Mouse (Mus musculus) ES-E14 (cell line): ENCODE results near the gene Plekhg1. TPM values are rescaled to one million over a fixed set of nuclear protein-coding genes. Genes with fewer than 3 reads are reported as not detected.

Experiments used
- DNase-seq: peaks from one replicate; pipeline ENCODE4 v3.0.0-alpha.2; 2013; ENCODE audit warnings: low read depth, low spot score
- H3K27ac ChIP-seq: 2 replicates; pipeline ENCODE4 v1.5.1; 2012; ENCODE audit warnings: low read depth, mild to moderate bottlenecking, low read length, moderate library complexity, mixed read lengths; ENCODE audit not compliant: poor library complexity, insufficient read depth, severe bottlenecking
- H3K36me3 ChIP-seq: 2 replicates; pipeline ENCODE4 v1.6.1; 2012; ENCODE audit warnings: mild to moderate bottlenecking, low read length, moderate library complexity, mixed read lengths; ENCODE audit not compliant: control insufficient read depth, poor library complexity, insufficient read depth, severe bottlenecking
- H3K4me1 ChIP-seq, 2 experiments: fragments of 150-350 bp in 1 of 2; sonication (generic) in 1 of 2; 2 replicates each; pipeline ENCODE4 v1.6.1; 2012; ENCODE audit warnings: low read length in 2 of 2, mild to moderate bottlenecking in 1 of 2, mixed read lengths in 1 of 2; ENCODE audit not compliant: control insufficient read depth in 2 of 2, insufficient read depth in 2 of 2, poor library complexity in 1 of 2
- H3K4me3 ChIP-seq, 2 experiments: fragments of 150-350 bp in 1 of 2; sonication (generic) in 1 of 2; 2 replicates each; pipeline ENCODE4 v1.5.1; 2012; ENCODE audit warnings: low read length in 2 of 2, low read depth in 1 of 2, mild to moderate bottlenecking in 1 of 2, mixed read lengths in 1 of 2; ENCODE audit not compliant: insufficient read depth in 1 of 2, poor library complexity in 1 of 2, severe bottlenecking in 1 of 2
- H3K9ac ChIP-seq: 2 replicates; pipeline ENCODE4 v1.6.1; 2012; ENCODE audit warnings: low read depth, mild to moderate bottlenecking, low read length, mixed read lengths; ENCODE audit not compliant: poor library complexity, insufficient read depth, severe bottlenecking
- H3K9me3 ChIP-seq: fragments of 150-350 bp; sonication (generic); 2 replicates; pipeline ENCODE4 v1.6.1; 2012; ENCODE audit warnings: low read depth, mild to moderate bottlenecking, low read length; ENCODE audit not compliant: control insufficient read depth, insufficient read depth
- CHD2 ChIP-seq: IDR thresholded peaks from 2 replicates; pipeline ENCODE4 v1.6.1; 2014; ENCODE audit warnings: mild to moderate bottlenecking, low read depth, low read length, inconsistent platforms
- HCFC1 ChIP-seq: IDR thresholded peaks from 2 replicates; pipeline ENCODE4 v1.6.1; 2012; ENCODE audit warnings: low read length, inconsistent platforms, borderline replicate concordance; ENCODE audit not compliant: insufficient read depth
- MAFK ChIP-seq: IDR thresholded peaks from 2 replicates; pipeline ENCODE4 v1.6.1; 2014; ENCODE audit warnings: mild to moderate bottlenecking, low read depth, low read length, inconsistent platforms; ENCODE audit not compliant: insufficient read depth
- ZC3H11A ChIP-seq: IDR thresholded peaks from 2 replicates; pipeline ENCODE4 v1.6.1; 2012; ENCODE audit warnings: low read depth, mild to moderate bottlenecking, inconsistent platforms, low read length, borderline replicate concordance
- ZNF384 ChIP-seq: IDR thresholded peaks from 2 replicates; pipeline ENCODE4 v1.6.1; 2012; ENCODE audit warnings: low read depth, low read length, inconsistent platforms
- in situ Hi-C, 2 experiments: fragments of 600-800 bp; cut with MboI; formaldehyde crosslinking; loops; one replicate each; pipeline ENCODE4 v1.15.1; 2025; ENCODE audit warnings: low sequenced_read_pairs in 2 of 2, inconsistent platforms in 1 of 2; ENCODE audit not compliant: unreplicated experiment in 2 of 2
- total RNA-seq: library from RNA; depleted of rRNA; stranded (reverse); fragments of 300-350 nt; gene quantifications from 2 replicates; pipeline ENCODE4 v1.2.3, GENCODE M21; 2012

The Plekhg1 gene
- total RNA-seq, 1 experiment: 8.8 TPM

GRCm38 (mm10) chr10:3818940-3819701 is 79.0 kb downstream of the Plekhg1 start:
- TF ChIP-seq HCFC1: no peak
- no peaks in the 10 kb centered on the region for H3K36me3 ChIP-seq
- H3K4me1 ChIP-seq: no peaks in the 10 kb centered on the region
- no peak overlapping the region for H3K4me3 ChIP-seq
- no peak overlapping the region for H3K9ac ChIP-seq
- in situ Hi-C loops: no loop called here
- H3K27ac ChIP-seq: no peak overlapping the region
- no peak for DNase-seq
- H3K9me3 ChIP-seq: no peaks in the 10 kb centered on the region

- no peak for DNase-seq
- in situ Hi-C loops: no loop called here
- Histone ChIP-seq H3K9ac (no peak overlapping the region), H3K4me3 (no peak overlapping the region), H3K36me3 (no peaks in the 10 kb centered on the region), H3K9me3 (no peaks in the 10 kb centered on the region), H3K4me1 (no peaks in the 10 kb centered on the region), H3K27ac (no peak overlapping the region)
- TF ChIP-seq HCFC1: no peak
- TF ChIP-seq ZC3H11A: no peak
- no peak for TF ChIP-seq MAFK
- no peak for TF ChIP-seq ZNF384
Observed at GRCm38 (mm10) chr10:3823826-3824225, 83.7 kb downstream of the Plekhg1 start.

GRCm38 (mm10) chr10:3826043-3826442 is 85.9 kb downstream of the Plekhg1 start:
- DNase-seq: no peak
- in situ Hi-C loops: no loop called here
- no peaks in the 10 kb centered on the region for H3K9me3 ChIP-seq
- no peaks in the 10 kb centered on the region for H3K36me3 ChIP-seq
- no peak overlapping the region for H3K4me3 ChIP-seq
- TF ChIP-seq CHD2 (no peak), MAFK (no peak), HCFC1 (no peak), ZNF384 (no peak), ZC3H11A (no peak)
- no peak overlapping the region for H3K27ac ChIP-seq
- no peaks in the 10 kb centered on the region for H3K4me1 ChIP-seq
- no peak overlapping the region for H3K9ac ChIP-seq

GRCm38 (mm10) chr10:3827368-3827767 is 87.2 kb downstream of the Plekhg1 start:
- Histone ChIP-seq H3K27ac (no peak overlapping the region), H3K9ac (no peak overlapping the region), H3K36me3 (no peaks in the 10 kb centered on the region), H3K4me3 (no peak overlapping the region), H3K4me1 (no peaks in the 10 kb centered on the region), H3K9me3 (no peaks in the 10 kb centered on the region)
- in situ Hi-C loops: no loop called here
- no peak for DNase-seq
- TF ChIP-seq CHD2 (no peak), HCFC1 (no peak), ZNF384 (no peak)

GRCm38 (mm10) chr10:3829472-3829871 is 89.3 kb downstream of the Plekhg1 start:
- TF ChIP-seq CHD2 (no peak), MAFK (no peak), ZC3H11A (no peak), ZNF384 (no peak), HCFC1 (no peak)
- no peaks in the 10 kb centered on the region for H3K36me3 ChIP-seq
- in situ Hi-C loops: no loop called here
- H3K4me1 ChIP-seq: no peaks in the 10 kb centered on the region
- H3K9me3 ChIP-seq: no peaks in the 10 kb centered on the region
- H3K9ac ChIP-seq: no peak overlapping the region
- no peak overlapping the region for H3K4me3 ChIP-seq
- no peak overlapping the region for H3K27ac ChIP-seq
- DNase-seq: no peak
